ENCODE assay signal across 12 mouse cellular contexts in genomic region chr11:28697644-28698480, GRCm38 (mm10).
DNase-seq lines count a peak whose midpoint lies in the region; ATAC-seq and TF ChIP-seq lines count a peak whose summit lies in the region.
"Had no signal": no experiment of that assay in that cellular context is flagged by ENCODE, and none has a peak within 500 bp of the region (broad histone marks: within the 10 kb centered on the region; RNA-seq: fewer than 3 reads in every experiment).

No protein-coding gene starts in this region.

- H3K4me3 ChIP-seq in forebrain, embryonic 13.5 days, result no peak overlapping the region
- no peak overlapping the region for H3K4me3 ChIP-seq in hindbrain, embryonic 11.5 days (ENCODE audit: low read depth, low read length)
- no peak overlapping the region for H3K4me3 ChIP-seq in neural tube, embryonic 12.5 days
- no peak overlapping the region for H3K4me3 ChIP-seq in gastrocnemius, adult 2 months

- TF ChIP-seq CTCF in gastrocnemius, adult 2 months (IDR thresholded peaks at IDR 0.05), result no peak

- peak; percentile 12 to 13 for DNase-seq in left cerebral cortex, postnatal 14 days (ENCODE audit: low spot score in 2 of 2)
- DNase-seq in left cerebral cortex, adult 9 months (ENCODE audit: low spot score in 2 of 2), result no peak
- no peak for DNase-seq in hindbrain, embryonic 11.5 days (ENCODE audit: low spot score)
- no peak for DNase-seq in ovary, postnatal 36 days (ENCODE audit: low spot score)
- no peak for DNase-seq in gastrocnemius, adult 2 months
- DNase-seq: embryo, embryonic 11 days; kidney, postnatal 25 days; left cerebral cortex, postnatal 4 days; thymus, postnatal 14 days had no signal

- peak overlapping the region; percentile 27 for H3K4me2 ChIP-seq in forebrain, embryonic 13.5 days
- no peak overlapping the region for H3K4me2 ChIP-seq in hindbrain, embryonic 11.5 days (replicated peaks; ENCODE audit: low read depth, low read length)
- 0 out of 2 replicates have a peak overlapping the region, but pooled peaks have one; percentile 9 for H3K4me2 ChIP-seq in neural tube, embryonic 12.5 days (replicated peaks)

- no peaks in the 10 kb centered on the region for H3K9me3 ChIP-seq in forebrain, embryonic 13.5 days (replicated peaks)
- no peaks in the 10 kb centered on the region for H3K9me3 ChIP-seq in hindbrain, embryonic 11.5 days (ENCODE audit: control insufficient read depth, low read length)
- no peaks in the 10 kb centered on the region for H3K9me3 ChIP-seq in neural tube, embryonic 12.5 days

- H3K4me1 ChIP-seq in forebrain, embryonic 13.5 days, result peaks cover 13% of the 10 kb centered on the region
- no peaks in the 10 kb centered on the region for H3K4me1 ChIP-seq in hindbrain, embryonic 11.5 days (replicated peaks; ENCODE audit: control insufficient read depth, insufficient read depth, low read length)
- peaks cover 5% of the 10 kb centered on the region; the same call in 1 of the 2 replicates for H3K4me1 ChIP-seq in neural tube, embryonic 12.5 days

- H3K27me3 ChIP-seq in forebrain, embryonic 13.5 days, result no peaks in the 10 kb centered on the region
- H3K27me3 ChIP-seq in hindbrain, embryonic 11.5 days (ENCODE audit: control insufficient read depth, insufficient read depth, low read length), result no peaks in the 10 kb centered on the region
- H3K27me3 ChIP-seq in neural tube, embryonic 12.5 days (replicated peaks), result no peaks in the 10 kb centered on the region

- intact Hi-C loops in left cerebral cortex, postnatal 14 days (cut with DNase I), result no loop called here
- intact Hi-C loops in gastrocnemius, adult 2 months (cut with DNase I), result no loop called here

- no peak overlapping the region for H3K9ac ChIP-seq in forebrain, embryonic 13.5 days
- no peak overlapping the region for H3K9ac ChIP-seq in hindbrain, embryonic 11.5 days (ENCODE audit: low read depth, low read length)
- no peak overlapping the region for H3K9ac ChIP-seq in neural tube, embryonic 12.5 days

- 22% methylated on average over 8 of the region's 8 CpGs for WGBS in forebrain, embryonic 13.5 days
- WGBS in hindbrain, embryonic 11.5 days, result 63% methylated on average over 8 of the region's 8 CpGs
- WGBS in neural tube, embryonic 12.5 days, result 17% methylated on average over 8 of the region's 8 CpGs

- peak; percentile 77 for ATAC-seq in forebrain, embryonic 13.5 days
- ATAC-seq in hindbrain, embryonic 11.5 days (ENCODE audit: low FRiP score), result peak; percentile 27; the same call in 1 of the 2 replicates
- ATAC-seq in neural tube, embryonic 12.5 days (ENCODE audit: low FRiP score, low read depth), result peak; percentile 73
- ATAC-seq: lung, postnatal 0 days had no signal

- peak overlapping the region; percentile 52 for H3K27ac ChIP-seq in forebrain, embryonic 13.5 days
- H3K27ac ChIP-seq in hindbrain, embryonic 11.5 days (ENCODE audit: low read depth, low read length), result no peak overlapping the region
- no peak overlapping the region for H3K27ac ChIP-seq in neural tube, embryonic 12.5 days
- H3K27ac ChIP-seq in gastrocnemius, adult 2 months, result no peak overlapping the region

- no peaks in the 10 kb centered on the region for H3K36me3 ChIP-seq in forebrain, embryonic 13.5 days (ENCODE audit: poor library complexity, severe bottlenecking)
- H3K36me3 ChIP-seq in hindbrain, embryonic 11.5 days (ENCODE audit: control insufficient read depth, insufficient read depth, low read length), result no peaks in the 10 kb centered on the region
- H3K36me3 ChIP-seq in neural tube, embryonic 12.5 days, result no peaks in the 10 kb centered on the region

Comparison
In these comparisons a context has a peak if more than half of its experiments do, and no peak if none do; other contexts are left out.
1. DNase-seq: peak in left cerebral cortex, postnatal 14 days (2 of 2); none in left cerebral cortex, adult 9 months (0 of 2), hindbrain, embryonic 11.5 days (single experiment), ovary, postnatal 36 days (single experiment) and gastrocnemius, adult 2 months (single experiment).
2. ATAC-seq: peak in every context shown above with its lines; median percentile 77 in forebrain, embryonic 13.5 days; 73 in neural tube, embryonic 12.5 days; 27 in hindbrain, embryonic 11.5 days.